Mouse (Mus musculus) lung, adult 2 months (tissue): ENCODE data around the gene Rassf3.

ENCODE experiments used
- CTCF ChIP-seq: fragments of 200-500 bp; IDR thresholded peaks from 2 replicates; pipeline ENCODE4 v1.5.1; 2011; ENCODE audit warnings: mild to moderate bottlenecking, low read length, control low read depth; ENCODE audit not compliant: insufficient read depth
- POLR2A ChIP-seq: fragments of 200-500 bp; IDR thresholded peaks from 2 replicates; pipeline ENCODE4 v1.6.1; 2011; ENCODE audit warnings: low read depth, mild to moderate bottlenecking, control low read depth, low read length, borderline replicate concordance; ENCODE audit errors: extremely low read depth

GRCm38 (mm10) chr10:121434441-121435103 is 41.6 kb downstream of the Rassf3 start:
- TF ChIP-seq POLR2A (no peak), CTCF (no peak)
